Mouse (Mus musculus): ENCODE measurements around the gene Nde1. TPM values are rescaled to one million over a fixed set of nuclear protein-coding genes. Genes with fewer than 3 reads are reported as not detected.
"Not testable (repeated sequence)": the region's sequence is repeated elsewhere in the genome, so short reads cannot be mapped to it uniquely, and the experiment has no call there.

Gene Nde1
- polyA plus RNA-seq, 1 experiment from 2014 or later: 72.6 TPM

- ATAC-seq (ENCODE audit: insufficient number of reproducible peaks, insufficient read depth, low FRiP score, low read depth): no peak
- Histone ChIP-seq H3K36me3 (ENCODE audit: control insufficient read depth, insufficient read depth, low read length) (peaks cover 92% of the 10 kb centered on the region), H3K9ac (ENCODE audit: low read length) (no peak overlapping the region), H3K4me3 (ENCODE audit: control insufficient read depth in 1 of 2, insufficient read depth in 1 of 2, low read depth in 1 of 2, low read length in 2 of 2) (no peak overlapping the region), H3K9me3 (ENCODE audit: control insufficient read depth, low read length) (no peaks in the 10 kb centered on the region), H3K27me3 (ENCODE audit: control insufficient read depth, insufficient read depth, low read length) (no peaks in the 10 kb centered on the region), H3K4me2 (ENCODE audit: low read length) (no peak overlapping the region), H3K4me1 (ENCODE audit: control insufficient read depth in 2 of 2, insufficient read depth in 2 of 2, low read length in 2 of 2) (no peaks in the 10 kb centered on the region), H3K27ac (replicated peaks in 1 of 2; ENCODE audit: control insufficient read depth in 1 of 2, insufficient read depth in 1 of 2, low read depth in 2 of 2, low read length in 2 of 2) (no peak overlapping the region)
Observed at GRCm38 (mm10) chr16:14147712-14148111, 15.4 kb upstream of the Nde1 start.

GRCm38 (mm10) chr16:14151718-14152117, 11.4 kb upstream of the Nde1 start:
- 88% methylated on average over 4 of the region's 4 CpGs for WGBS

GRCm38 (mm10) chr16:14155638-14156037, 7.4 kb upstream of the Nde1 start:
- H3K36me3 ChIP-seq (ENCODE audit: control insufficient read depth, insufficient read depth, low read length): peaks cover 31% of the 10 kb centered on the region
- H3K4me2 ChIP-seq (ENCODE audit: low read length); H3K4me1 ChIP-seq (ENCODE audit: control insufficient read depth in 2 of 2, insufficient read depth in 2 of 2, low read length in 2 of 2); H3K27ac ChIP-seq (replicated peaks in 1 of 2; ENCODE audit: control insufficient read depth in 1 of 2, insufficient read depth in 1 of 2, low read depth in 2 of 2, low read length in 2 of 2); H3K4me3 ChIP-seq (ENCODE audit: control insufficient read depth in 1 of 2, insufficient read depth in 1 of 2, low read depth in 1 of 2, low read length in 2 of 2); H3K9me3 ChIP-seq (ENCODE audit: control insufficient read depth, low read length); H3K27me3 ChIP-seq (ENCODE audit: control insufficient read depth, insufficient read depth, low read length); ATAC-seq (ENCODE audit: insufficient number of reproducible peaks, insufficient read depth, low FRiP score, low read depth); H3K9ac ChIP-seq (ENCODE audit: low read length): not testable (repeated sequence)
- 75% methylated on average over 1 of the region's 2 CpGs for WGBS

More at GRCm38 (mm10) chr16:14151718-14152117, 11.4 kb upstream of the Nde1 start:
- Histone ChIP-seq H3K4me1 (ENCODE audit: control insufficient read depth in 2 of 2, insufficient read depth in 2 of 2, low read length in 2 of 2) (no peaks in the 10 kb centered on the region), H3K4me3 (ENCODE audit: control insufficient read depth in 1 of 2, insufficient read depth in 1 of 2, low read depth in 1 of 2, low read length in 2 of 2) (no peak overlapping the region), H3K27ac (replicated peaks in 1 of 2; ENCODE audit: control insufficient read depth in 1 of 2, insufficient read depth in 1 of 2, low read depth in 2 of 2, low read length in 2 of 2) (no peak overlapping the region), H3K4me2 (ENCODE audit: low read length) (no peak overlapping the region), H3K9ac (ENCODE audit: low read length) (no peak overlapping the region), H3K9me3 (ENCODE audit: control insufficient read depth, low read length) (no peaks in the 10 kb centered on the region), H3K27me3 (ENCODE audit: control insufficient read depth, insufficient read depth, low read length) (no peaks in the 10 kb centered on the region), H3K36me3 (ENCODE audit: control insufficient read depth, insufficient read depth, low read length) (peaks cover 61% of the 10 kb centered on the region)
- no peak for ATAC-seq (ENCODE audit: insufficient number of reproducible peaks, insufficient read depth, low FRiP score, low read depth)

- 94% methylated on average over 5 of the region's 6 CpGs for WGBS
- ATAC-seq (ENCODE audit: insufficient number of reproducible peaks, insufficient read depth, low FRiP score, low read depth): no peak
- no peak overlapping the region for H3K9ac ChIP-seq (ENCODE audit: low read length)
Observed at GRCm38 (mm10) chr16:14156312-14156711, 6.8 kb upstream of the Nde1 start.

GRCm38 (mm10) chr16:14158536-14158935, 4.5 kb upstream of the Nde1 start:
- H3K4me1 ChIP-seq (ENCODE audit: control insufficient read depth in 2 of 2, insufficient read depth in 2 of 2, low read length in 2 of 2): peaks cover 0 to 9% of the 10 kb centered on the region in 2 experiments; a peak in 3 of 4 replicates
- H3K9me3 ChIP-seq (ENCODE audit: control insufficient read depth, low read length): no peaks in the 10 kb centered on the region
- no peak for ATAC-seq (ENCODE audit: insufficient number of reproducible peaks, insufficient read depth, low FRiP score, low read depth)
- H3K27me3 ChIP-seq (ENCODE audit: control insufficient read depth, insufficient read depth, low read length): no peaks in the 10 kb centered on the region
- H3K4me2 ChIP-seq (ENCODE audit: low read length): peak overlapping the region; percentile 87
- peak overlapping the region; percentile 75 to 82 for H3K27ac ChIP-seq (replicated peaks in 1 of 2; ENCODE audit: control insufficient read depth in 1 of 2, insufficient read depth in 1 of 2, low read depth in 2 of 2, low read length in 2 of 2)
- 0 out of 2 replicates have a peak, but pooled peaks cover 2% of the 10 kb centered on the region for H3K36me3 ChIP-seq (ENCODE audit: control insufficient read depth, insufficient read depth, low read length)
- H3K4me3 ChIP-seq (ENCODE audit: control insufficient read depth in 1 of 2, insufficient read depth in 1 of 2, low read depth in 1 of 2, low read length in 2 of 2): peak overlapping the region; percentile 88 to 96
- H3K9ac ChIP-seq (ENCODE audit: low read length): peak overlapping the region; percentile 91
- WGBS: 10% methylated on average over 7 of the region's 7 CpGs

More at GRCm38 (mm10) chr16:14156312-14156711, 6.8 kb upstream of the Nde1 start:
- Histone ChIP-seq H3K9me3 (ENCODE audit: control insufficient read depth, low read length) (no peaks in the 10 kb centered on the region), H3K27ac (replicated peaks in 1 of 2; ENCODE audit: control insufficient read depth in 1 of 2, insufficient read depth in 1 of 2, low read depth in 2 of 2, low read length in 2 of 2) (no peak overlapping the region), H3K4me2 (ENCODE audit: low read length) (no peak overlapping the region), H3K4me1 (ENCODE audit: control insufficient read depth in 2 of 2, insufficient read depth in 2 of 2, low read length in 2 of 2) (peaks cover 0 to 9% of the 10 kb centered on the region in 2 experiments; a peak in 2 of 4 replicates), H3K4me3 (ENCODE audit: control insufficient read depth in 1 of 2, insufficient read depth in 1 of 2, low read depth in 1 of 2, low read length in 2 of 2) (no peak overlapping the region), H3K27me3 (ENCODE audit: control insufficient read depth, insufficient read depth, low read length) (no peaks in the 10 kb centered on the region), H3K36me3 (ENCODE audit: control insufficient read depth, insufficient read depth, low read length) (peaks cover 24% of the 10 kb centered on the region)

- Histone ChIP-seq H3K4me1 (ENCODE audit: control insufficient read depth in 2 of 2, insufficient read depth in 2 of 2, low read length in 2 of 2) (peaks cover 0 to 14% of the 10 kb centered on the region in 2 experiments; a peak in 3 of 4 replicates), H3K9me3 (ENCODE audit: control insufficient read depth, low read length) (no peaks in the 10 kb centered on the region), H3K27ac (replicated peaks in 1 of 2; ENCODE audit: control insufficient read depth in 1 of 2, insufficient read depth in 1 of 2, low read depth in 2 of 2, low read length in 2 of 2) (peak overlapping the region; percentile 95 to 96), H3K9ac (ENCODE audit: low read length) (peak overlapping the region; percentile 91), H3K36me3 (ENCODE audit: control insufficient read depth, insufficient read depth, low read length) (no peaks in the 10 kb centered on the region), H3K27me3 (ENCODE audit: control insufficient read depth, insufficient read depth, low read length) (no peaks in the 10 kb centered on the region), H3K4me3 (ENCODE audit: control insufficient read depth in 1 of 2, insufficient read depth in 1 of 2, low read depth in 1 of 2, low read length in 2 of 2) (peak overlapping the region; percentile 88 to 96), H3K4me2 (ENCODE audit: low read length) (peak overlapping the region; percentile 87)
- ATAC-seq (ENCODE audit: insufficient number of reproducible peaks, insufficient read depth, low FRiP score, low read depth): peak; percentile 97
- under 1% methylated on average over 58 of the region's 58 CpGs for WGBS
Observed at GRCm38 (mm10) chr16:14158936-14159745, 3.9 kb upstream of the Nde1 start.

GRCm38 (mm10) chr16:14159746-14160131, 3.3 kb upstream of the Nde1 start:
- peaks cover 0 to 20% of the 10 kb centered on the region in 2 experiments; a peak in 3 of 4 replicates for H3K4me1 ChIP-seq (ENCODE audit: control insufficient read depth in 2 of 2, insufficient read depth in 2 of 2, low read length in 2 of 2)
- H3K4me2 ChIP-seq (ENCODE audit: low read length): peak overlapping the region; percentile 66
- ATAC-seq (ENCODE audit: insufficient number of reproducible peaks, insufficient read depth, low FRiP score, low read depth): no peak
- no peaks in the 10 kb centered on the region for H3K9me3 ChIP-seq (ENCODE audit: control insufficient read depth, low read length)
- peak overlapping the region; percentile 95 to 96 for H3K27ac ChIP-seq (replicated peaks in 1 of 2; ENCODE audit: control insufficient read depth in 1 of 2, insufficient read depth in 1 of 2, low read depth in 2 of 2, low read length in 2 of 2)
- peak overlapping the region; percentile 59 to 88 for H3K4me3 ChIP-seq (ENCODE audit: control insufficient read depth in 1 of 2, insufficient read depth in 1 of 2, low read depth in 1 of 2, low read length in 2 of 2)
- no peaks in the 10 kb centered on the region for H3K36me3 ChIP-seq (ENCODE audit: control insufficient read depth, insufficient read depth, low read length)
- under 1% methylated on average over 10 of the region's 10 CpGs for WGBS
- H3K27me3 ChIP-seq (ENCODE audit: control insufficient read depth, insufficient read depth, low read length): no peaks in the 10 kb centered on the region
- H3K9ac ChIP-seq (ENCODE audit: low read length): peak overlapping the region; percentile 85

Measured in heart, embryonic 14.5 days (tissue).